Mouse (Mus musculus) thymus, postnatal 10 days (tissue): ENCODE measurements around the gene Smox.

Experiments used
- DNase-seq, 2 experiments: peaks; one replicate each; pipeline ENCODE4 v3.0.0; 2021; ENCODE audit warnings: low spot score in 2 of 2

Gene Smox

DNA sequence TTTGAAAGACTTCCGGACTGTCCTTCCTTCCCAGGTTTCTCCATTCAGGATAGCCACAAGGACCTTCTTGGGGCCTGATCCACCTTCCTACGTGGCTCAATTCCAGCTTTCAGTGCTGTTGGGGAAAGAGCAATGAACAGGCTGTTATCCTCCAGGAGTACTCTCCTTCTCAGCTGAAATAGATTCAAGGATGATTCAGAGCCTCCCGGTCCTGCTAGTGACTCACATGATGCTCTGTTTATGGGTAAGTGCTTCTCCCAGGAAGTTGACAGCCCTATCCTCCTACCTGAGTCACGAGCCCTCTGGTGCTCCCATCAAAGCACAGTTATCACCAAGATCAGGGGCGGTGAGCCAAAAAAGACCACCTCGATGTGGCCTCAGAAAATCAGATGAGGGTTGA, 7.1 kb upstream of the Smox start:
- no peak for DNase-seq

DNA sequence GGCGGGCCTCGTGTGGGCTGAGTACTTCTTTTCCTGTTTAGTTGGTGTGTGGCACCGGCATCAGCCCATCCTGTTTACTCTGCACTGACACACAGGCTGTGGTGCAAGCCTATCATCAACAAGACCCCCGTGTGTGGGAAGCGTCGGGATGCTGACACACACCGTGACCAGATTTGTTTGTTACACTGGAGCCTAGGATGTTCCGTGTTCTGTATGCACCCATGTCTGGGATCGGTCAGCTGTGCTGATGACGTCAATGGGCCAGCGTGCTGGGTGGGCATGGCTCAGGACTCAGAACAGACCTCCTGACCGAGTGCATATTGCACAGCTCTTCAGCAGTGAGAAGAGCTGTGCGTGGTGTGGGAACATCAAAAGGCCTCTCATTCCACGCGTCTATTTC, 6.2 kb upstream of the Smox start:
- no peak for DNase-seq

GRCm38 (mm10) chr2:131486046-131486445, 5.2 kb upstream of the Smox start:
- no peak for DNase-seq

GRCm38 (mm10) chr2:131487337-131487736, 4.0 kb upstream of the Smox start:
- no peak for DNase-seq

GRCm38 (mm10) chr2:131488261-131488660, 3.0 kb upstream of the Smox start:
- DNase-seq: no peak

GRCm38 (mm10) chr2:131488870-131489269, 2.4 kb upstream of the Smox start:
- no peak for DNase-seq

- no peak for DNase-seq
Observed at GRCm38 (mm10) chr2:131489591-131489990, 1.7 kb upstream of the Smox start.

GRCm38 (mm10) chr2:131491707-131492595, 655 bp downstream of the Smox start:
- DNase-seq: peak; percentile 89 to 91

- no peak for DNase-seq
Observed at GRCm38 (mm10) chr2:131492596-131493139, 1.4 kb downstream of the Smox start.

DNA sequence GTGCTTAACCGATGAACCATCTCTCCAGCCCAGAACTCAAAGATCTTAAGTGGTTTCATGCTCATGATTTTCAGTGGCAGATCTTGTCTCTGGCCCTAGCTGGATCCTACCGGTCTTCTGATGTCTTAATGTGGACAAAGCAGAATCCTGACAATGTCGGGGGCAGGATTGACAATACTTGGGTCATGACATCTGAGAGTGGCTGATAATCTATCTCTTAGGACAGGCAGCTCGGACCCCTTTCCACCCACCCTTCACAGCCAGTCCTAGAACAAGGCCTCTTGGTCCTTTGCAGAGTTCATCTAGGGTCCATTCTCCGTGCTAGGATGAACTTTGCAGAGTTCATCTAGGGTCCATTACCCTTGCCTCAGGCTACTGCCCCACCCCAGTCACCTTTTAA, 2.1 kb downstream of the Smox start:
- DNase-seq: no peak

DNA sequence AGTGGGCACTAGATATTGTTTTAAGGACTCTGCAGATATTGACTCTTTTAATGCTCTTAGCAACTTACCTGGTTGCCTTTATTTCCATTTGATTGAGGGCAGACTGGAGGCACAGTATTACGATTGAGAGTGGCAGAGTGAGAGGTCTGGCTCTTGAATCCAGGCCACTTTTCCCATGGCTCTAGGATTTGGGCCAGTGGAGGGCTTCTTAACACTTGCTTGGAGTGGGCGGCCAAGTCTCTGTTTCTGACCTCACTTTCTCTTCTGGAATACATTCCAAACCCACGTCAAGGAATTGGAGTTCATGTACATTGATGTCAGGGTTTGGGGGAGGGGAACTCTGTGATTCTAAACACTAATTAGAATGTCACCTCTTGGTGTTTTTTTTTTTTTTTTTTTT, 4.0 kb downstream of the Smox start:
- no peak for DNase-seq

- DNase-seq: no peak
Observed at GRCm38 (mm10) chr2:131496125-131496820, 5.0 kb downstream of the Smox start.

- no peak for DNase-seq
Observed at GRCm38 (mm10) chr2:131497224-131497856, 6.0 kb downstream of the Smox start.

- no peak for DNase-seq
Observed at GRCm38 (mm10) chr2:131498219-131498618, 6.9 kb downstream of the Smox start.

DNA sequence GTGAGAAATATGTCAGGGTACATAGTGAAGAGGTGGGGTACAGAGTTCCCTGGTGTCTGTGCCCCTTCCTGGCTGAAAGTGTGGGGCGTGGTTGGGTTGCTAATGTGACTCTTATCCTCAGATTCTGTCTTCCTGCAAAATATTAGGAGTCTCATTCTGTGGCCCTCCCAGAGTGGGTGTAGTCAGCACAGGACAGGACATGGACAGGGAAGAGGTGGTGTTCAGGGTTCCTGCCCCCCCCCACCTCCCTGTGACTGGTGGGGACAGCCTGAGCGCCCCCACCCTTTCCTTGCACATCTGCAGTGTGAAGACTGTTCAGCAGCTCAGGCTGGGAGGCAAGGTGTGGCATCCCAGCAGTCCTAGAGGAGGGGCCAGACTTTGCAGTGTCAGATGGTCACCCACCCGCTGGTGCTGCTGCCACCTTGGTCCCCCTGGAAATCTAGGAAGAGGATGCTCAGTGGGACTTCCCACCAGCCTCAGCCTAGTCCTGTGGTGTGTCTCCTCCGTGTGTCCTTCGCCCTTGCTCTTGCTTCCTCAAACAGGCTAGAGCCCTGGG, 8.1 kb downstream of the Smox start:
- DNase-seq: no peak

DNA sequence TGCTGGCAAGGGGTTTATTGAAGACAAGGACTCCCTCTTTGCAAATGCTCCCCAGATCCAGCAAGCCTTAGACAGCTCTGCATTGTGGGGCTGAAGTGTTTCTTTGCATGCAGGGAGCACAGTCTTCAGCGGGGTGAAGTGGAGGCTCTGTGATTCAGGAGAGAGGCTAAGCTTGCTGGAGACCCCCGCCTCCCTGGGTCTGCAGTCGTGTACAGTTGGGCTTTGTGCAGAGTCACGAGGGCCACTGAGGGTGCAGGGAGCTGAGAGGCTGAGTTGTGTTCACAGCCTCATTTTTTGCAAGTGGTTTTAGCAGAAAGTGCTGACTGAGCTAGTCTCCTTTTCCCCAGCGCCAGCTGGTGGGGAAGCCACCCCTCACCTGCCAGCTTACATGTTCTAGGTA, 10.6 kb downstream of the Smox start:
- DNase-seq: no peak

- DNase-seq: no peak
Observed at GRCm38 (mm10) chr2:131502561-131502960, 11.3 kb downstream of the Smox start.

DNA sequence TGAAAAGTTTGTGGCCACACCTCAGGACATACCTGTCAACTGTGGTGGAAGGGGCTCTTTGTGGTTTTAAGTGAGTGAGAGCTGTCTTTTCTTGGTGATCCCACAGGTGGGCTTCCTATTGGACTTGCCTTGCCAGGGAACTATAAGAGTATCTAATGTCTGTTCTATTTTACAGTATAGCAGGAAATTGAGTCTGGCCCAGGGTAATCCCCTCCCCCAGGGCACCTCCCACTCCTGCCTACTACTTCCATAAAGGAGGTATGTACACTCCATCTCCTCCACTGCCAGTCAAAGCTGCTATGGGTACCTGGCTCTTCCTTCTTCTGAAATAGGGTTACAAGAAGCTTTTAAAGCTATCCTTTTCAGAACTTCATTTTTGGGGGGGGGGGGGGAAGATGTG, 14.1 kb downstream of the Smox start:
- DNase-seq: no peak

GRCm38 (mm10) chr2:131506358-131506757, 15.1 kb downstream of the Smox start:
- DNase-seq: no peak

GRCm38 (mm10) chr2:131508501-131508900, 17.2 kb downstream of the Smox start:
- no peak for DNase-seq

- DNase-seq: peak; percentile 58 to 78
Observed at GRCm38 (mm10) chr2:131509671-131510313, 18.5 kb downstream of the Smox start.

- no peak for DNase-seq
Observed at GRCm38 (mm10) chr2:131510531-131510930, 19.2 kb downstream of the Smox start.
